Mouse (Mus musculus) lung, embryonic 15.5 days (tissue): ENCODE measurements at regions not wholly inside any gene's neighbourhood (a gene's known extent, or its start where the extent isn't known, plus 50 kb on each side); places are given as distances from the start of the nearest gene placed in this dataset.

Source experiments
- ATAC-seq: fragments of 200-750 bp; cut with Nextera tagmentation; 2 replicates; pipeline ENCODE4 v1.8.0; 2017; ENCODE audit warnings: moderate number of reproducible peaks, borderline replicate concordance; ENCODE audit not compliant: low FRiP score, low TSS enrichment; ENCODE audit errors: extremely low read depth
- H3K27ac ChIP-seq: fragments of 300-500 bp; sonication (generic); 2 replicates; pipeline ENCODE4 v1.5.1; 2015; ENCODE audit warnings: moderate library complexity, mild to moderate bottlenecking, inconsistent platforms
- H3K27me3 ChIP-seq: fragments of 300-500 bp; sonication (generic); 2 replicates; pipeline ENCODE4 v1.6.1; 2015; ENCODE audit warnings: inconsistent platforms
- H3K36me3 ChIP-seq: fragments of 300-500 bp; sonication (generic); 2 replicates; pipeline ENCODE4 v1.6.1; 2015; ENCODE audit warnings: inconsistent platforms
- H3K4me1 ChIP-seq: fragments of 300-500 bp; sonication (generic); 2 replicates; pipeline ENCODE4 v1.6.1; 2015; ENCODE audit warnings: inconsistent platforms
- H3K4me2 ChIP-seq: fragments of 300-500 bp; sonication (generic); 2 replicates; pipeline ENCODE4 v1.6.1; 2015; ENCODE audit warnings: inconsistent platforms, mild to moderate bottlenecking, moderate library complexity
- H3K4me3 ChIP-seq: fragments of 300-500 bp; sonication (generic); 2 replicates; pipeline ENCODE4 v1.5.1; 2015; ENCODE audit warnings: mild to moderate bottlenecking, inconsistent platforms
- H3K9ac ChIP-seq: fragments of 300-500 bp; sonication (generic); 2 replicates; pipeline ENCODE4 v1.6.1; 2015; ENCODE audit warnings: inconsistent platforms
- H3K9me3 ChIP-seq: fragments of 300-500 bp; sonication (generic); 2 replicates; pipeline ENCODE4 v1.6.1; 2016; ENCODE audit warnings: inconsistent platforms
- WGBS: fragments of 180-500 bp; shearing (Covaris S2); methylation state at CpG from one replicate; pipeline ENCODE4 v1.1.7; 2015; 5-methylcytosine and 5-hydroxymethylcytosine counted together

DNA sequence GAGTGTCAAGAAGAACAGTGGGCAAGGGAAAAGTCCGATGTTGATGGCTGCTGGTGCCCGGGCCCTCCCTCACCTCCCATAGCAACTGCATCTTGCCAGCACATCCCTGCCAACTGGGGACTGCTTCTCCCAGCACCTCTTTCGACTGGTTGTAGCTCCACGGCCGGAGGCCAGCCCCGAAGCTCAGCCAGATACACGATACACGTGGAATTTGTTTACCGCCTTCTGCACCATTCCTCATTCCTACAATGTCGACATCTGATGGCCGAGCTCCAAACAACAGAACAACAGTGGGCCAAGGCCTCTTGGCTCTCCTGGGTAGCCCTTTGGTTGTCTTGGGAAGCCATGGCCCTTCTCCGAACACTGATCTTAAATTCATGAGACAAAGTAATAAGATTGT is 965.1 kb downstream of the 4930447A16Rik start:
- H3K4me3 ChIP-seq: no peak overlapping the region
- no peak overlapping the region for H3K27ac ChIP-seq

DNA sequence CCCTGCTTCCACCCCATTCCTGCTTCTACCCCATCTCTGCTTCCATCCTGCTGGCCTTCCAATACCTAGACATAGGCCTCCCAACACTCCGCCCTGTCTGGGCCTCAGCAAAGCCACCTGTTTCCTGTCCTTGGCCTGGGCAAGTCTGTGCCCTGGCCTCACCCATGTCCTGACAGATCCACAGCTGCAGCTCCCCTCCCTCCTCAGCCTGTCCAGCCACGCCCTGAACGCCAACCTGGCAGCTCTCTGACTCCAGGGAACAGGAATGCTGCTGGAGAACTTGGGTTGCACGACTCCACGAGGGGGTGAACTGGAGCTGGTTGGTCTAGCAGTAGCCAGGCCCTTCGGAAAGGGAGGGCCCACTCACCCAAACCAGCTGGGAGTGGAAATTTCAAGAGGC is 966.1 kb downstream of the 4930447A16Rik start:
- H3K27ac ChIP-seq: peak overlapping the region; percentile 81
- 35% methylated on average over 6 of the region's 6 CpGs for WGBS
- no peaks in the 10 kb centered on the region for H3K27me3 ChIP-seq
- H3K4me3 ChIP-seq: no peak overlapping the region
- H3K4me2 ChIP-seq: no peak overlapping the region
- H3K4me1 ChIP-seq: peaks cover 21% of the 10 kb centered on the region
- H3K36me3 ChIP-seq: no peaks in the 10 kb centered on the region
- ATAC-seq: peak; percentile 84
- H3K9ac ChIP-seq: no peak overlapping the region
- no peaks in the 10 kb centered on the region for H3K9me3 ChIP-seq

More for the DNA sequence above, 965.1 kb downstream of the 4930447A16Rik start:
- Histone ChIP-seq H3K9ac (no peak overlapping the region), H3K27me3 (no peaks in the 10 kb centered on the region), H3K36me3 (no peaks in the 10 kb centered on the region), H3K4me2 (no peak overlapping the region), H3K4me1 (peaks cover 21% of the 10 kb centered on the region), H3K9me3 (no peaks in the 10 kb centered on the region)
- WGBS: 71% methylated on average over 12 of the region's 12 CpGs
- no peak for ATAC-seq

- H3K36me3 ChIP-seq: no peaks in the 10 kb centered on the region
- H3K27ac ChIP-seq: peak overlapping the region; percentile 81
- no peak overlapping the region for H3K9ac ChIP-seq
- WGBS: 28% methylated on average over 4 of the region's 4 CpGs
- H3K9me3 ChIP-seq: no peaks in the 10 kb centered on the region
- ATAC-seq: peak; percentile 46; the same call in 1 of the 2 replicates
- H3K4me1 ChIP-seq: peaks cover 21% of the 10 kb centered on the region
- H3K4me2 ChIP-seq: no peak overlapping the region
- H3K27me3 ChIP-seq: no peaks in the 10 kb centered on the region
- no peak overlapping the region for H3K4me3 ChIP-seq
Observed at GRCm38 (mm10) chr15:38391860-38392259, 966.5 kb downstream of the 4930447A16Rik start.

DNA sequence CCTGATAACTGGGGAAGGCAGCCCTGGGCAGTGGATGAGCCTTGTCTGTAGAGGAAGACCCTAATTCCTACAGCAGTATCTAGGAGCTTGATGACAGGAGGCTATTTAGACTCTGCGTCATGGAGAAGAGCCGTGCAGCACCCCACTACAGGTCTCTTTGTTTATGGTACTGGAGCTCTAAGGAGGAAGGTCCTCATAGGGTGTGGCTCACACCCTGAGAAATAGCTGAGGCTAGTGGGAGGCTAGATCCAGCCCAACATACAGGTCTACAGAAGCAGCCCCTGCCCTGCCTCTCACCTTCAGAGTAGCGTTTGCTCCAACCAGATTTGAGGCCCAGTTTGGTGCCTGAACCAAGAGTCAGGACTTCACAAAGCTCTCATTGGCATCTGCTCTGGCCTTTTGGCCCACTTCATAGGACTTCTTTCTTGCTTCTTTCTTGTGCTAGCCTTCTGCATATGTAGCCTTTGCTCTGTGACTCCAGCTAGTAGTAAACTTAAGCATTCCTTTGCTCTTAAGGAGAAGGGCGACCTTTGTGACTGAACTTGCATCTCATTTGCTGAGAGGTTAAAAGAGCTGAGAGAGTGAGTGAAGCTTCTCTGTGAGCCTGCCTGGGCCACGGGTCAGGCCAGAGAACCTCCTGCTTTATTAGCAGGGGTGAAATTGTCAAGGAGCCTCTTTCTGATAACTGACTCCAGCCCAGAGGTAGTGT is 967.2 kb downstream of the 4930447A16Rik start:
- 68% methylated on average over 5 of the region's 5 CpGs for WGBS
- H3K9me3 ChIP-seq: no peaks in the 10 kb centered on the region
- H3K4me3 ChIP-seq: no peak overlapping the region
- H3K4me1 ChIP-seq: peaks cover 21% of the 10 kb centered on the region
- no peak overlapping the region for H3K9ac ChIP-seq
- H3K4me2 ChIP-seq: no peak overlapping the region
- H3K36me3 ChIP-seq: no peaks in the 10 kb centered on the region
- no peaks in the 10 kb centered on the region for H3K27me3 ChIP-seq
- H3K27ac ChIP-seq: peak overlapping the region; percentile 81
- no peak for ATAC-seq

GRCm38 (mm10) chr15:38398852-38399251 is 973.5 kb downstream of the 4930447A16Rik start:
- no peaks in the 10 kb centered on the region for H3K36me3 ChIP-seq
- H3K4me1 ChIP-seq: peaks cover 6% of the 10 kb centered on the region
- ATAC-seq: no peak
- no peaks in the 10 kb centered on the region for H3K9me3 ChIP-seq
- no peaks in the 10 kb centered on the region for H3K27me3 ChIP-seq
- no peak overlapping the region for H3K27ac ChIP-seq
- H3K9ac ChIP-seq: no peak overlapping the region
- no peak overlapping the region for H3K4me2 ChIP-seq
- H3K4me3 ChIP-seq: no peak overlapping the region
- WGBS: 75% methylated on average over 4 of the region's 4 CpGs

DNA sequence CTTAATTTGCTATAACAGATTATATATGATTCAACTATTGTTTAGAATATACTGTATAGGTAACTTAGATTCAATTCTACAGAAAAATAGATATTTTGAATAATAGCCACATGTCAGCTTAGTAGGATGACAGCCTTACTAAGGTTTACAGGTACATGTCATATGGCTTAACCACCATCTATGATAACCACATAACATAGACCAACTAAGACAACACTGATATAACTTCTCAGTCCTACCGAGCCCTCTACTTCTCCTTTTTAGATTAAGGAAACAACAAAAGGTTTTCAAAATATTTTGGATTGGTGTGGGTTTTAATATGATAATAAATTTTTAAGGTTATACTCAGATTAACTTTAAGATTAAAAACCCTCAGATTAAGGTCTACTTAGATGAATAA is 977.4 kb downstream of the 4930447A16Rik start:
- H3K4me1 ChIP-seq: peaks cover 30% of the 10 kb centered on the region
- no peak overlapping the region for H3K27ac ChIP-seq
- H3K36me3 ChIP-seq: no peaks in the 10 kb centered on the region
- H3K9me3 ChIP-seq: no peaks in the 10 kb centered on the region
- no peak overlapping the region for H3K9ac ChIP-seq
- 89% methylated on average over 1 of the region's 1 CpGs for WGBS
- no peak overlapping the region for H3K4me2 ChIP-seq
- no peak overlapping the region for H3K4me3 ChIP-seq
- H3K27me3 ChIP-seq: no peaks in the 10 kb centered on the region
- no peak for ATAC-seq

DNA sequence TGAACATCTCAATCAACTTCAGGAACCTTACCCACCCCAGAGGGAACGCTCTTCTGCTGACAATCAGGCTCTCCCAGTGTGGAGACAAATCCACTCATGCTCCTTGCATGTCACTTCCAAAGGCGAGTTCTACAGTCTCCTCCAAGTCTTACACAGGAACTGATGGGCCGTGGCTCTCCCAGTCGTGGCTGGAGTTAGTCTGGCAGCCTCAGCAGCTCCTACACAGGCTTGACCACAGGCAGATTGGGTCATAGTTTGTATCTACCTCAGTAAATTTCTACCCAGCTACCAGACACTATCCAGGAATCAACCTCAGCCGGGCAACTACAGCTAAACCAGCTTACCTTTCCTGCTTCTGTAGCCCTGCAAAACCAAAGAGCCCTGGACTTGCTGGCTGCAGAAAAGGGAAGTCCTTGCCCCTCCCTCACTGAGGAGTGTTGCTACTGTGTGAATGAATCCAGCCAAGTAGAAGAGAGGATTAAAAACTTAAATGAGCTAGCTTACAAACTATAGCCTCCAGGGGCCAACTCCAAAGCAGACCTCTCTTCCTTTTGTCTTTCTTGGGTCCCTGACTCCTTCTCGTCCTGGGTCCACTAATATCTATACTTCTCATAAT is 978.5 kb downstream of the 4930447A16Rik start:
- 48% methylated on average over 6 of the region's 6 CpGs for WGBS
- no peaks in the 10 kb centered on the region for H3K27me3 ChIP-seq
- H3K9ac ChIP-seq: no peak overlapping the region
- ATAC-seq: no peak
- H3K4me1 ChIP-seq: peaks cover 30% of the 10 kb centered on the region
- no peaks in the 10 kb centered on the region for H3K9me3 ChIP-seq
- no peaks in the 10 kb centered on the region for H3K36me3 ChIP-seq
- H3K27ac ChIP-seq: no peak overlapping the region
- H3K4me2 ChIP-seq: no peak overlapping the region
- H3K4me3 ChIP-seq: no peak overlapping the region

GRCm38 (mm10) chr15:38406114-38406960 is 981.0 kb downstream of the 4930447A16Rik start:
- no peak overlapping the region for H3K4me2 ChIP-seq
- H3K4me3 ChIP-seq: no peak overlapping the region
- peak; percentile 52; the same call in 1 of the 2 replicates for ATAC-seq
- H3K36me3 ChIP-seq: no peaks in the 10 kb centered on the region
- no peaks in the 10 kb centered on the region for H3K9me3 ChIP-seq
- 41% methylated on average over 13 of the region's 13 CpGs for WGBS
- H3K4me1 ChIP-seq: peaks cover 30% of the 10 kb centered on the region
- H3K9ac ChIP-seq: no peak overlapping the region
- H3K27me3 ChIP-seq: no peaks in the 10 kb centered on the region
- H3K27ac ChIP-seq: no peak overlapping the region

DNA sequence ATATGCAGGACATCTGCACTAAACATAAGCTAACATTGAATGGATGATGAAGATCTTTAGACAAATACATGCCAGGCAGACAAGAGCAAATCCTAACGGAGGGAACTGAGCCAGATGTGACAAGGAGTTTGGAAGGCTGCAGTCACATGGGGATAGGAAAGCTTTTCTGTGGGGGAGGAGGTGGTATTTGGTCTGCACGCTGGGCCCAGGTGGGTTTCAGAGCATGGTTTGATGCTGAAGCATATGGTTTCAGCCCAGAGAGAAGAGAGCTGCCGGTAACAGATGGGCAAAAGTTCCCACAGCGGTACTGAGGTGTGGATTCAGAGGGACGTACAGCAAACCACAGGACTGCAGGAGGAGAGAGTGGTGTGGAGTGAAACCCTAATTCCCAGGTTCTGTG is 982.1 kb downstream of the 4930447A16Rik start:
- Histone ChIP-seq H3K27me3 (no peaks in the 10 kb centered on the region), H3K4me1 (peaks cover 30% of the 10 kb centered on the region), H3K36me3 (no peaks in the 10 kb centered on the region), H3K27ac (no peak overlapping the region), H3K4me3 (no peak overlapping the region), H3K4me2 (no peak overlapping the region), H3K9ac (no peak overlapping the region), H3K9me3 (no peaks in the 10 kb centered on the region)
- no peak for ATAC-seq
- 49% methylated on average over 5 of the region's 5 CpGs for WGBS

DNA sequence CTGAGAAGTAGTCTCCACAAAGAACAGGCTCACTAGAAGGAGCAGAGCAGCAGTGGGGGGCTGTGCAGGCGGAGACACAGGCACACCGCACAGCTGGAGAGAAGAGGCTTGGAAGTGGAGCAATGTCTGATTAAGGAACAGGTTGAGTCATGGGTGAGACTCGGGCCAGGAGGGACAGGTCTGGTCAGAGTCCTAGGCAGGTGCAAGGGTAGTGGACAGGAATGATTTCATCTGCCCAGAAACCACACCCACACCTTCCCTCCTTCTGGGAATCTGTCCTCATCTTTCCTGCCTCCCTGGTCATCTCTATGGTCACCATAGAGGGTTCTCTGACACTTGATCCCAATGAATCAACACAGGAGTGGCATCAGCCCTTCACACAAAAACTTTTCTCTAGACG is 983.8 kb downstream of the 4930447A16Rik start:
- Histone ChIP-seq H3K4me2 (no peak overlapping the region), H3K36me3 (no peaks in the 10 kb centered on the region), H3K9ac (no peak overlapping the region), H3K27me3 (no peaks in the 10 kb centered on the region), H3K9me3 (no peaks in the 10 kb centered on the region), H3K27ac (no peak overlapping the region), H3K4me3 (no peak overlapping the region), H3K4me1 (peaks cover 25% of the 10 kb centered on the region)
- ATAC-seq: no peak
- 52% methylated on average over 4 of the region's 4 CpGs for WGBS

GRCm38 (mm10) chr15:38410462-38410861 is 985.1 kb downstream of the 4930447A16Rik start:
- Histone ChIP-seq H3K4me2 (no peak overlapping the region), H3K36me3 (no peaks in the 10 kb centered on the region), H3K4me3 (no peak overlapping the region), H3K4me1 (peaks cover 22% of the 10 kb centered on the region), H3K27ac (no peak overlapping the region), H3K9ac (no peak overlapping the region), H3K27me3 (no peaks in the 10 kb centered on the region), H3K9me3 (no peaks in the 10 kb centered on the region)
- WGBS: 90% methylated on average over 1 of the region's 1 CpGs
- no peak for ATAC-seq

DNA sequence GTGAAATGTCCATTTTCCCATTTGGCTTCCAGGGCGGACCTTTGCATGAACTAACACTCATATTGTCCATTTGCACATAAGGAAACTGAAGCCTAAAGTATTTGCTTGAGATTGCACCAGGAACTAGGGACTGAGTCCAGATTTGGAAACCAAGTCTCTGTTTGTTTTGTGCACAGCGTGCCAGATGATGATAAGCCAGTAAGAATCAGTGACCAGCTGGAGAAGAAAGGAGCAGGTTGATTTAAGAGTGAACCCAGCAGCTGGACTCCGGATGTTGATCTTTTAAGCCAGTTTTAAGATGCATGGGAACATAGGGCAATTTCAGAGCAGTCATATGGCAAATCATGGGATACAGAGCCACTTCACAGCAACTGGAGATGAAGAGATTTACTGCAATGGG is 987.1 kb downstream of the 4930447A16Rik start:
- H3K27me3 ChIP-seq: no peaks in the 10 kb centered on the region
- H3K9ac ChIP-seq: no peak overlapping the region
- H3K36me3 ChIP-seq: no peaks in the 10 kb centered on the region
- no peak overlapping the region for H3K4me2 ChIP-seq
- H3K4me1 ChIP-seq: peaks cover 9% of the 10 kb centered on the region; the same call in 1 of the 2 replicates
- H3K4me3 ChIP-seq: no peak overlapping the region
- H3K9me3 ChIP-seq: no peaks in the 10 kb centered on the region
- H3K27ac ChIP-seq: no peak overlapping the region
- WGBS: 69% methylated on average over 3 of the region's 3 CpGs
- no peak for ATAC-seq
